Mouse (Mus musculus) intestine, embryonic 16.5 days (tissue): ENCODE results near the gene Dclk1. TPM values are rescaled to one million over a fixed set of nuclear protein-coding genes. Genes with fewer than 3 reads are reported as not detected.

Experiments
- ATAC-seq: fragments of 200-750 bp; cut with Nextera tagmentation; 2 replicates; pipeline ENCODE4 v1.8.0; 2017; ENCODE audit warnings: moderate TSS enrichment, moderate library complexity
- H3K27ac ChIP-seq: fragments of 300-500 bp; sonication (generic); 2 replicates; pipeline ENCODE4 v1.5.1; 2014; ENCODE audit warnings: mild to moderate bottlenecking, low read length
- H3K27me3 ChIP-seq: fragments of 300-500 bp; sonication (generic); replicated peaks from 2 replicates; pipeline ENCODE4 v1.6.1; 2014; ENCODE audit warnings: low read length, control low read depth, mixed read lengths; ENCODE audit not compliant: control insufficient read depth, insufficient read depth
- H3K36me3 ChIP-seq: fragments of 300-500 bp; sonication (generic); 2 replicates; pipeline ENCODE4 v1.6.1; 2014; ENCODE audit warnings: low read length, control low read depth; ENCODE audit not compliant: control insufficient read depth, insufficient read depth
- H3K4me1 ChIP-seq: fragments of 300-500 bp; sonication (generic); 2 replicates; pipeline ENCODE4 v1.6.1; 2014; ENCODE audit warnings: low read length, control low read depth, mixed read lengths; ENCODE audit not compliant: control insufficient read depth, insufficient read depth
- H3K4me2 ChIP-seq: fragments of 300-500 bp; sonication (generic); 2 replicates; pipeline ENCODE4 v1.6.1; 2014; ENCODE audit warnings: low read depth, low read length, control low read depth
- H3K4me3 ChIP-seq: fragments of 300-500 bp; sonication (generic); 2 replicates; pipeline ENCODE4 v1.5.1; 2014; ENCODE audit warnings: mild to moderate bottlenecking, low read length
- H3K9ac ChIP-seq: fragments of 300-500 bp; sonication (generic); 2 replicates; pipeline ENCODE4 v1.6.1; 2014; ENCODE audit warnings: low read depth, low read length
- H3K9me3 ChIP-seq: fragments of 300-500 bp; sonication (generic); 2 replicates; pipeline ENCODE4 v1.6.1; 2016; ENCODE audit warnings: low read length, control low read depth; ENCODE audit not compliant: control insufficient read depth
- WGBS: fragments of 180-500 bp; shearing (Covaris S2); extraction: QIAGEN DNeasy Blood & Tissue Kit; methylation state at CpG from one replicate; pipeline ENCODE4 v1.1.7; 2014; 5-methylcytosine and 5-hydroxymethylcytosine counted together
- polyA plus RNA-seq: library from polyadenylated mRNA; unstranded; fragments of >200 nt; fragmentation: Nextera tagmentation; extraction: Ambion mirVana; gene quantifications from 2 replicates; pipeline ENCODE4 v1.2.1, GENCODE M21; 2015

Gene Dclk1
- polyA plus RNA-seq, 1 experiment from 2014 or later = 11.6 TPM

DNA sequence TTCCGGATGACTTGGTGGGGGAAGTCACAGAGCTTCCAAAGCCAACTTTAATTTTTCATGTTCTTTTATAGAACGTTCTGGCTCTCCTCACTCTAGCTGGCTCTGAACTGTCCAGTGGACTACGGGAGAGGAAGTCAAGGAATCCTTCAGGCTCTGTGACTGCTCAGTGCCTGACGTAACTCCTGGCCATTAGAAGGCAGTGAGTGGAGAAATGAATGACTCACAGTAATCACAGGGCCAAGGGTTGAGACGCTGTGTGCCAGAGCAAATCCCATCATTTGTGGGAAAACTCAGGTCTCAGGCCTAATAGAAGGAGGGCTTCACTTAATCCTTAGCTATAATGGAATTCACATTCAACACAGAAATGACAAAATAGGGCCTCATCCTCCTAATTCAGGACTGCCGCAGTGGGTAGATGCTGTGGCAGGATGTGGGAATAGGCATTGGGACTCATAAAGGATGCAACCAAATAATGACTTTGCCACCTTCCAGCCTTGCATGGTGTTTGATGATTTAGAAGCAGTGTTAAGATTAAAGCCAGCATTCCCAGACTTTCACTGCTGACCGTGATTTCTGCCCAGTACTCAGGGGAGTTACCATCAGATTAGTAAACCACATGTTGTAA is 65.5 kb downstream of the Dclk1 start:
- no peaks in the 10 kb centered on the region for H3K36me3 ChIP-seq
- no peak for ATAC-seq
- H3K27me3 ChIP-seq = no peaks in the 10 kb centered on the region
- H3K4me2 ChIP-seq = no peak overlapping the region
- no peaks in the 10 kb centered on the region for H3K4me1 ChIP-seq
- no peak overlapping the region for H3K4me3 ChIP-seq
- no peaks in the 10 kb centered on the region for H3K9me3 ChIP-seq
- 54% methylated on average over 7 of the region's 7 CpGs for WGBS
- H3K27ac ChIP-seq = no peak overlapping the region
- H3K9ac ChIP-seq = no peak overlapping the region

DNA sequence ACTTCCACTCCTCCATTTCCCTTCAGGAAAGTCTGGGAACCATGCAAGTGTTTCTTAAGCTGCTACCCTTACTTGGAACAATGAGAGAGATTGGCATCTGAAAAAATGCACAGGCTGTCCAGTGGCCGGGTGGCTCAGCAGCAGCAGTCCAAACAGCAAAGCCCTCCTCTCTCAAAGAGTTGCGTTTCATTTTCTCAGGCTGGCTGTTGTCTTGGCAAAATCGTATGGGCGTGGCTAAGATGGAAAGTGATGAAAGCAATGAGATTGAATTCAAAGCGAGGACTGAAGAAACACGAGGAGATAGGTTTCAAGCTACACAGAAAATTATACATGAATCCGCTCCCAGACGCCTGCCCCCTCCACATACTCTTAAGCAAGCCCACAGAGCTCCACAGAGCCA is 67.8 kb downstream of the Dclk1 start:
- H3K4me2 ChIP-seq = no peak overlapping the region
- H3K9me3 ChIP-seq = no peaks in the 10 kb centered on the region
- no peaks in the 10 kb centered on the region for H3K4me1 ChIP-seq
- WGBS = 76% methylated on average over 8 of the region's 8 CpGs
- H3K36me3 ChIP-seq = no peaks in the 10 kb centered on the region
- ATAC-seq = no peak
- H3K9ac ChIP-seq = no peak overlapping the region
- no peaks in the 10 kb centered on the region for H3K27me3 ChIP-seq
- H3K27ac ChIP-seq = no peak overlapping the region
- no peak overlapping the region for H3K4me3 ChIP-seq

DNA sequence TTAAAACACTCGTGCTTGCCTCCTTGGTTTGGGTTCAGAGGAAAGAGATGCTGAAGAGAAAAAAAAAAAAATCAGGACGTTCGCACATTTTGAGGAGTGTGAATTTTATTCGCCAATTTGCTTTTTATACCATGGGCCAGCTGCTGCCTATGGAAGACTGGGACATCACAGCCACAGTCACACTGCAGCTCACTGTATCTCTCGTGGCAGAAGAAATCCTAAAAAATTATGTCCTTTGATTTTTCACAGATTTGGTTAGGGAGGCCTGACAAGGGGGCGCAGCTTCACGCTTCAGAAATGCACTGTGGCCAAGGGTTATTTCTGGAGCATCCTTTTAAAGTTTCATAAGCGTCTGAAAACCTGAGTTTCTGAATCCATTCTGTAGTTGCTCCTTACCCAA is 73.7 kb downstream of the Dclk1 start:
- Histone ChIP-seq H3K4me3 (no peak overlapping the region), H3K27ac (no peak overlapping the region), H3K36me3 (no peaks in the 10 kb centered on the region), H3K4me1 (no peaks in the 10 kb centered on the region), H3K27me3 (no peaks in the 10 kb centered on the region), H3K9me3 (no peaks in the 10 kb centered on the region), H3K4me2 (no peak overlapping the region), H3K9ac (no peak overlapping the region)
- WGBS = 83% methylated on average over 8 of the region's 8 CpGs
- ATAC-seq = no peak

DNA sequence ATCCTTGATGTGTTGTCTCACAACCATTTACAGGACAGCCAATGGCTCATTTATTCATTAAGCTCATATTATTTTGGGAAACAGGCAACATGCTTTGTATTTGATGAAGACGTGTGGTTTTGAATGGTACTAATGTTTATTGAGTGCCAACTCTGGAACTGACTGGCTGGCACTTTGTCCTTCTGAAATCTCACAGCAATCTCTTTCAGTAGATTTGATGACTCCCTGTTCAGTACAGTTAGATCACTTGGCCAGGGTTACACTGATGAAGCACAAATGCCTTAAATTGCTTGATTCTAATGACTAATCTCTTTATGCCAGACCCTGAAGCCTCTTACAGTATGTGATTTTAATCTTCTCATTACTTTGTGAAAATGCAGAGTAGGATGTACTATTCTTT is 75.9 kb downstream of the Dclk1 start:
- H3K27me3 ChIP-seq = no peaks in the 10 kb centered on the region
- H3K27ac ChIP-seq = no peak overlapping the region
- no peak overlapping the region for H3K4me2 ChIP-seq
- no peaks in the 10 kb centered on the region for H3K9me3 ChIP-seq
- 76% methylated on average over 1 of the region's 1 CpGs for WGBS
- H3K36me3 ChIP-seq = no peaks in the 10 kb centered on the region
- ATAC-seq = no peak
- no peaks in the 10 kb centered on the region for H3K4me1 ChIP-seq
- H3K4me3 ChIP-seq = no peak overlapping the region
- H3K9ac ChIP-seq = no peak overlapping the region

DNA sequence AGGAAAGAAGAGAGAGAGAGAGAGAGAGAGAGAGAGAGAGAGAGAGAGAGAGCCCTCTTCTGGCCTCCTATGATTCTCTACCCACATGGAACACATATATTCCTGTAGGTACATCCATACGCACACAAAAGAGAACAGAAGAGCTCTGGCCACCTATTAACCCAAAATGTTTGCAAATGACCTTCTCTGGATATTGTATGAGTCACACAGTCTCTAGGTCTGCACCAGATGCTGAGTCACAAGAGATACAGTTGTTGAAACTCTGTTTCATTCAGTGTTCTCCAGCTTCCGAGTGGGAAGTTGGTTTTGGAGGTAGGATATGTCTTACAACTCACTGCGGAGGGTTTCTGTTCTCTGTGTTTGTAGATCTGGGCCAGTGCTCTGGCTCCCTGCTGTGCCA is 78.4 kb downstream of the Dclk1 start:
- Histone ChIP-seq H3K9ac (no peak overlapping the region), H3K4me2 (no peak overlapping the region), H3K4me1 (no peaks in the 10 kb centered on the region), H3K4me3 (no peak overlapping the region), H3K36me3 (no peaks in the 10 kb centered on the region), H3K27me3 (no peaks in the 10 kb centered on the region), H3K27ac (no peak overlapping the region), H3K9me3 (no peaks in the 10 kb centered on the region)
- ATAC-seq = no peak
- WGBS = 80% methylated on average over 3 of the region's 3 CpGs

DNA sequence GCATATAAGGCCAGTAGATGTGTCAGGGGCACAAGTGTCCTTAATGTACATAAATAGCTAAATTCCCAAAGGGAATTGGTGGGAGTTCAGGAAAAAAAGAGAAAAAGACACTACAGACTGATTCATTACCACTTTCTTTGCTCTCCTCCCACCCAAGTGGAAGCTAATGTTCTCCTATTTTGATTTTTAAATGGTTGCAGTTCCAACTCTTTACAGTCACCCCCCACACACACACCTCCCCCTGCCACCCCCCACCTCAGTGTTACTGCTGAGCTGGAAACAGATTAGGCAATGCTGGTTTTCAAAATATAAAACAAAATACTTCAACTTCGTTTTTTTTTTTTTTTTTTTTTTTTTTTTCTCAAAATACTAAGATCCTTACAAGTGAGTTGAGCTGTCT is 81.9 kb downstream of the Dclk1 start:
- no peak for ATAC-seq
- Histone ChIP-seq H3K4me1 (no peaks in the 10 kb centered on the region), H3K36me3 (no peaks in the 10 kb centered on the region), H3K27me3 (no peaks in the 10 kb centered on the region), H3K4me2 (no peak overlapping the region), H3K9me3 (no peaks in the 10 kb centered on the region), H3K27ac (no peak overlapping the region), H3K4me3 (no peak overlapping the region), H3K9ac (no peak overlapping the region)
- 20% methylated on average over 1 of the region's 1 CpGs for WGBS

DNA sequence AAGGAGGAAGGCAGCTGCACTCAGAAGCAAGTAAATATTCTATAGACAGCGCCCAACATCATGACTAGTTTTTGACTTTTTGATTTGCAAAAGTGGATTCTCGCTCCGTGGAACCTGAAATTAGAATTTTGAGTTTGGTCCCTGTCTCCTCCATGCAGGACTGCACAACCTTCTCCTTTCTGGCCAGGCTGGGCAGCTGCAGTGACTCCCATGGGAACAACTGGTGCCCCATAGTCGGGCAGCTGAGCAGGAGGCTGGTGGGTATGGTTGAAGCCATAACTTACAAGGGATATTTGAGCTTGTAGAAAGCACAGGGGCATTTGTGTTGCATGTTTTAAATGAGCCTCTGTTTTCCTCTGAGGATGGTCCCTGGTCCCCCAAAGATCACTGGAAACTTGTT is 88.3 kb downstream of the Dclk1 start:
- Histone ChIP-seq H3K36me3 (no peaks in the 10 kb centered on the region), H3K27ac (no peak overlapping the region), H3K9ac (no peak overlapping the region), H3K27me3 (no peaks in the 10 kb centered on the region), H3K4me3 (no peak overlapping the region), H3K4me2 (no peak overlapping the region), H3K9me3 (no peaks in the 10 kb centered on the region), H3K4me1 (no peaks in the 10 kb centered on the region)
- WGBS = 93% methylated on average over 4 of the region's 4 CpGs
- ATAC-seq = no peak

DNA sequence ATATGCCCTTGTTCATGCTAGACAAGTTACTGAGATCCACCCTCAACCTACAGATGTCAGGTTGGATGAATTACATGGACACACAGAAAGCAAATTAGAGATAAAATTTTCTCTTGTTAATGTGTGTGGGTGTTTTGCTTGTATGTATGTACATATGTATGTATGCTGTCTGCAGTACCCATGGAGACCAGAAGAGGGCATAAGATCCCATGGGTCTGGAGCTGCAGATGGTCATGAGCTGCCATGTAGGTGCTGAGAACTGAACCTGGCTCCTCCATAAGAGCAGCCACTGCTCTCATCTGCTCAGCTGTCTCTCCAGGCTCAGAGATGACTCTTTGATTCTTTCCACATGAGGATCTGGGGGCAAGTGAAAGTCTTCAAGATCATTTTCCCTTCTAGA is 89.5 kb downstream of the Dclk1 start:
- Histone ChIP-seq H3K27ac (no peak overlapping the region), H3K4me2 (no peak overlapping the region), H3K9ac (no peak overlapping the region), H3K4me3 (no peak overlapping the region), H3K9me3 (no peaks in the 10 kb centered on the region), H3K4me1 (no peaks in the 10 kb centered on the region), H3K27me3 (no peaks in the 10 kb centered on the region), H3K36me3 (no peaks in the 10 kb centered on the region)
- no peak for ATAC-seq

DNA sequence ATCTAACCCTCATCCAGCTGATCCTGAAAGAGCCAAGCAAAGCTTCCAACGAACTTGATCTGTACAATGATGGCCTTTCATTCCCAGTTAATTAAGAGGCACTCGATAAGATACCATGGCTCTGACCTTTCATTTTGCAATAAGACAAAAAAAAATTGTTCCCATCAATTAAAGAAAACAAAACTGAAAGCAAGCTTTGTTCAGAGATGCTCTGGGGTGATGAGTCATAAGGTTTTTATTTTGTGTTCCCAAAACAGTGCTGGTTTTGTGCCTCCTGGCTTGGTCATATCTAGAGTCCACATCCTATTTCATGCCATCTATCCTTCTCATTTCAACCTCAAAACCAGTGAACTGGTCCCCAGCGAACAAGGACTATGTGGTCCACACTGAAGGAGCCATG is 91.3 kb downstream of the Dclk1 start:
- Histone ChIP-seq H3K27me3 (no peaks in the 10 kb centered on the region), H3K9me3 (no peaks in the 10 kb centered on the region), H3K4me1 (no peaks in the 10 kb centered on the region), H3K27ac (no peak overlapping the region), H3K9ac (no peak overlapping the region), H3K36me3 (no peaks in the 10 kb centered on the region), H3K4me2 (no peak overlapping the region), H3K4me3 (no peak overlapping the region)
- WGBS = 79% methylated on average over 3 of the region's 3 CpGs
- no peak for ATAC-seq

DNA sequence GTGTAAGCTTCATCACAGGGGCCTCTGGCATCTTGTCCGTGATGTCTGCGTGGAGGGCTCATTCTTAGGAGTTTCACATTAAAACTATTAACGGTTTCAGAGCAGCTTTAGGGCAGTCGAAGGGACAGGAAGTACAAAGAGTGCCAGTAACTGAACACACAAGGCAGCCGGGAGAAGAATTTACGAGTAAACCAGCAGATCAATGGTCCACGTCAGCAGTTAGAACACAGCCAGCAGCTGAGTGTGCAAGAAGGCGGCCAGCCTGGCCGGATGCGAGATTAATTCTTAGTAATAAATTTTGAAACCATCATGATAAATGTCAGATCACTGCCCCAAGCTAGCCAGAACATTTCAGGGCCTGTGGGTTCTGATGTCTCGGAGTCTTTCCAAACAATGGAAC is 94.7 kb downstream of the Dclk1 start:
- 58% methylated on average over 11 of the region's 11 CpGs for WGBS
- no peak for ATAC-seq

More for the DNA sequence above, 94.7 kb downstream of the Dclk1 start:
- Histone ChIP-seq H3K36me3 (no peaks in the 10 kb centered on the region), H3K9me3 (no peaks in the 10 kb centered on the region), H3K4me2 (no peak overlapping the region), H3K27me3 (no peaks in the 10 kb centered on the region), H3K4me3 (no peak overlapping the region), H3K27ac (no peak overlapping the region), H3K9ac (no peak overlapping the region), H3K4me1 (no peaks in the 10 kb centered on the region)
